Mouse (Mus musculus) ES-Bruce4 (cell line): Measurements from ENCODE around the gene Arhgef19.

Experiments used
- CTCF ChIP-seq: IDR thresholded peaks from one replicate; pipeline ENCODE4 v1.8.1; 2011; ENCODE audit warnings: low read depth, low read length
- POLR2A ChIP-seq: IDR thresholded peaks from one replicate; pipeline ENCODE4 v1.8.1; 2011; ENCODE audit warnings: low read length; ENCODE audit not compliant: insufficient read depth

- TF ChIP-seq POLR2A (no peak), CTCF (no peak)
These were observed 16.5 kb upstream of the Arhgef19 start for GRCm38 (mm10) chr4:141222752-141223151.
